Mouse (Mus musculus) kidney, adult 8-10 months (tissue): Measurements from ENCODE around the gene Zfp648.
A peak's percentile ranks its signal among the peaks of the same experiment; 100 is the strongest.

Experiments
- DNase-seq, 2 experiments: peaks; one replicate each; pipeline ENCODE4 v3.0.0; 2022

Gene Zfp648

GRCm38 (mm10) chr1:154220566-154220965 lies 19.6 kb downstream of the Zfp648 start:
- no peak for DNase-seq

- DNase-seq, result no peak
These were observed 22.8 kb downstream of the Zfp648 start for GRCm38 (mm10) chr1:154223807-154224207.

GRCm38 (mm10) chr1:154232594-154232993 lies 31.6 kb downstream of the Zfp648 start:
- no peak for DNase-seq

GRCm38 (mm10) chr1:154233033-154233432 lies 32.0 kb downstream of the Zfp648 start:
- no peak for DNase-seq

- DNase-seq, result no peak
These were observed 33.8 kb downstream of the Zfp648 start for GRCm38 (mm10) chr1:154234814-154235213.

GRCm38 (mm10) chr1:154238876-154239275 lies 37.9 kb downstream of the Zfp648 start:
- peak in 1 of 2 experiments; percentile 9 for DNase-seq

- no peak for DNase-seq
These were observed 50.2 kb downstream of the Zfp648 start for GRCm38 (mm10) chr1:154251186-154251585.

- no peak for DNase-seq
These were observed 51.8 kb downstream of the Zfp648 start for GRCm38 (mm10) chr1:154252739-154253138.
